Mouse (Mus musculus) hindbrain, embryonic 10.5 days (tissue): ENCODE measurements around the gene Ywhab. TPM values are rescaled to one million over a fixed set of nuclear protein-coding genes. Genes with fewer than 3 reads are reported as not detected.

Experiments
- DNase-seq: peaks from one replicate; pipeline ENCODE4 v3.0.0-alpha.2; 2017; ENCODE audit warnings: low spot score
- H3K27ac ChIP-seq: fragments of 300-500 bp; sonication (generic); 2 replicates; pipeline ENCODE4 v1.5.1; 2016; ENCODE audit warnings: mild to moderate bottlenecking, moderate library complexity
- H3K27me3 ChIP-seq: fragments of 300-500 bp; sonication (generic); 2 replicates; pipeline ENCODE4 v1.6.1; 2016; ENCODE audit warnings: mild to moderate bottlenecking; ENCODE audit not compliant: poor library complexity, insufficient read depth, severe bottlenecking
- H3K36me3 ChIP-seq: fragments of 300-500 bp; sonication (generic); 2 replicates; pipeline ENCODE4 v1.6.1; 2016; ENCODE audit warnings: mild to moderate bottlenecking, moderate library complexity
- H3K4me1 ChIP-seq: fragments of 300-500 bp; sonication (generic); replicated peaks from 2 replicates; pipeline ENCODE4 v1.6.1; 2016; ENCODE audit warnings: mild to moderate bottlenecking
- H3K4me3 ChIP-seq: fragments of 300-500 bp; sonication (generic); 2 replicates; pipeline ENCODE4 v1.5.1; 2016; ENCODE audit warnings: mild to moderate bottlenecking, moderate library complexity
- H3K9me3 ChIP-seq: fragments of 300-500 bp; sonication (generic); 2 replicates; pipeline ENCODE4 v1.6.1; 2016; ENCODE audit warnings: mild to moderate bottlenecking, moderate library complexity
- WGBS: fragments of 180-500 bp; shearing (Covaris S2); methylation state at CpG from one replicate; pipeline ENCODE4 v1.1.7; 2016; 5-methylcytosine and 5-hydroxymethylcytosine counted together
- polyA plus RNA-seq: library from polyadenylated mRNA; unstranded; fragments of >200 nt; fragmentation: Nextera tagmentation; extraction: Ambion mirVana; gene quantifications from 2 replicates; pipeline ENCODE4 v1.2.1, GENCODE M21; 2016

Ywhab gene
- polyA plus RNA-seq, 1 experiment from 2014 or later, result 294 TPM

GRCm38 (mm10) chr2:164018910-164019309 lies 24.1 kb downstream of the Ywhab start:
- peaks cover 64% of the 10 kb centered on the region for H3K36me3 ChIP-seq
- 92% methylated on average over 3 of the region's 3 CpGs for WGBS
- H3K4me1 ChIP-seq, result peaks cover 9% of the 10 kb centered on the region; the same call in 1 of the 2 replicates
- H3K27me3 ChIP-seq, result no peaks in the 10 kb centered on the region
- no peak overlapping the region for H3K27ac ChIP-seq
- H3K9me3 ChIP-seq, result no peaks in the 10 kb centered on the region
- DNase-seq, result no peak
- no peak overlapping the region for H3K4me3 ChIP-seq

DNA sequence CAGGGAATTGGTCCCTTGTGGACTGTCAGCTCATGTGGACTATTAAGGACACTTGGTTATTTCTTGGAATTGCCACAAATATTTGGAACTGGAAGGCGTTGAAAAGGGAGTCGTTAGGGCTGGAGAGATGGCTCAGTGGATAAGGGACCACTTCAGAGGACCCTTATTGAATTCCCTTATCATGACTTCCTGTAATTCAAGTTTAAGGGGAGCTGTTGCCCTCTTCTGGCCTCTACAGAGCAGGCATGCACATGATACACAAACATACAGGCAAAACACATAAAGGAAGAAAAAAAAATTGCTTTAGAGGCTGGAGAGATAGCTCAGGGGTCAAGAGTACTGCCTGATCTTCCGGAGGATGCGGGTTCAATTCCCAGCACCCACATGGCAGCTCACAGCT lies 25.2 kb downstream of the Ywhab start:
- Histone ChIP-seq H3K9me3 (no peaks in the 10 kb centered on the region), H3K27ac (no peak overlapping the region), H3K4me1 (peaks cover 9% of the 10 kb centered on the region; the same call in 1 of the 2 replicates), H3K4me3 (no peak overlapping the region), H3K36me3 (peaks cover 54% of the 10 kb centered on the region), H3K27me3 (no peaks in the 10 kb centered on the region)
- DNase-seq, result no peak
- WGBS, result 96% methylated on average over 4 of the region's 4 CpGs

GRCm38 (mm10) chr2:164022104-164022503 lies 27.3 kb downstream of the Ywhab start:
- Histone ChIP-seq H3K27ac (no peak overlapping the region), H3K4me3 (no peak overlapping the region), H3K27me3 (no peaks in the 10 kb centered on the region), H3K36me3 (peaks cover 32% of the 10 kb centered on the region), H3K4me1 (peaks cover 9% of the 10 kb centered on the region; the same call in 1 of the 2 replicates), H3K9me3 (no peaks in the 10 kb centered on the region)
- 56% methylated on average over 2 of the region's 2 CpGs for WGBS
- no peak for DNase-seq

DNA sequence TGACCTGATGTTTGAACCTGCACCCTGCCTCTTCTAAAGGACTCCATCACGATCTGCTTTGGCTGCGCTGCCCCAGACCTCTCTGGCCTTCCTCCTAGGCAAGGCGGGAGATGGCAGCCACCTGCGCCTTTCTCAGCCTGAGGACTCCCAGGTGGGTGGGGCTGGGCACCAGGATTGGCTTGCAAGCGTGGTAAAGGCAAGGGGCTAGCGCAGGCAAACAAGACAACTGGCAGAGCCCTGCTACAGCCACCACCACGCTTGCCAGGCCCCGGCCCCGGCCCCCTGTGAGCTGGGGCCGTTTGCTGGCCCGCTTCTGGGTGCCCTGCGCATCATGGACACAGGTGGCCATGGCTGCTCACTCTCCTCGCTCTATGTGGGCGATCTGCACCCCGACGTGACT lies 30.4 kb downstream of the Ywhab start, which contains the start of gene Pabpc1l:
TSS of gene Pabpc1l (plus strand) at position 301 of the 400 bp plus-strand sequence.
- Histone ChIP-seq H3K27me3 (no peaks in the 10 kb centered on the region), H3K27ac (no peak within 1 kb of the TSS), H3K36me3 (peaks cover 2% of the 10 kb centered on the region; the same call in 1 of the 2 replicates), H3K9me3 (no peaks in the 10 kb centered on the region), H3K4me1 (peaks cover 9% of the 10 kb centered on the region; the same call in 1 of the 2 replicates), H3K4me3 (no peak within 1 kb of the TSS)
- WGBS, result 85% methylated on average over 16 of the region's 16 CpGs
- DNase-seq, result no peak

DNA sequence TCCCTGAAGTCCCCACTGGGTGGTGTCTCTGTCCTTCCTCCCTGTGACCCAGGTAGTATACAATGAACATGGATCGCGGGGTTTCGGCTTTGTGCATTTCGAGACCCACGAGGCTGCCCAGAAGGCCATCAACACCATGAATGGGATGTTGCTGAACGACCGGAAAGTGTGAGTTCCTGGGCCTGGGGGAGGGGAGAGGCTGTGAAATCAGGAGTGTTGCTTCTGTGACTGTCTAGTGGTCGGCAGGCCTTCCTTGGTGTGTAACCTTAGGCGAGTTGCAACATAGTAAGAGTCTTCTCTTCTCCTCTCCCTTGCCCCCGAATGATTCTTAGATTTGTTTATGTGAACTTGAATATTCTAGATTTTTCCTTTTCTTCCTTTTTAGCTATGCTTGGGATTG lies 36.4 kb downstream of the Ywhab start:
- no peak for DNase-seq
- no peaks in the 10 kb centered on the region for H3K36me3 ChIP-seq
- H3K27me3 ChIP-seq, result no peaks in the 10 kb centered on the region
- H3K4me3 ChIP-seq, result no peak overlapping the region
- 78% methylated on average over 10 of the region's 10 CpGs for WGBS
- no peaks in the 10 kb centered on the region for H3K4me1 ChIP-seq
- H3K9me3 ChIP-seq, result no peaks in the 10 kb centered on the region
- no peak overlapping the region for H3K27ac ChIP-seq

- H3K36me3 ChIP-seq, result no peaks in the 10 kb centered on the region
- no peak overlapping the region for H3K4me3 ChIP-seq
- H3K27me3 ChIP-seq, result no peaks in the 10 kb centered on the region
- DNase-seq, result no peak
- no peak overlapping the region for H3K27ac ChIP-seq
- H3K9me3 ChIP-seq, result no peaks in the 10 kb centered on the region
- 91% methylated on average over 3 of the region's 3 CpGs for WGBS
- H3K4me1 ChIP-seq, result peaks cover 7% of the 10 kb centered on the region
Measured at GRCm38 (mm10) chr2:164032973-164033372, 38.2 kb downstream of the Ywhab start.

DNA sequence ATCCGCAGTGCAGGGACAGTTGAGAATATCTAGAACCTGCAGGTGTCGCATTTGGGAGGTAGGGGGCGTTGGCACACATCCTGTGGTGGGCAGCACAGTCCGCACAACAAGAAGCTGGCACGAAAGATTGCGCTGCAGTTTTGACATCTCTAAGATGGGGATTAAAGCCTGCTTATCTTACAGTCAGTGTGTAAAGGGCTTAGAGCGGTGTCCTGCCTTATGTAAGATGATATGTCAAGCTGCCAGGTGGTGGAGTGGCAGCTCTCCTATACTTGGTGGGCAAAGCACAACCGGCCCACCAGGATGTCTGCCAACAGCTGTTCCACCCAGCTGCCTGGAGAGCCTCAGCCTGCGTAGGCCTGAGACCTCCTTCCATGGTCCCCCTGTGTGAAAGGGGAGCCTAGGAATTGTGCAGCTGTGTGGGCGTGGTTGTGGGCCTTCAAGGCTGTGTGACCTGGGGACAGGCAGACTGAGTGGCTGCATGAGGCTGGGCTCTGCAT lies 41.8 kb downstream of the Ywhab start:
- 60% methylated on average over 10 of the region's 10 CpGs for WGBS
- Histone ChIP-seq H3K4me3 (no peak overlapping the region), H3K36me3 (no peaks in the 10 kb centered on the region), H3K4me1 (peaks cover 7% of the 10 kb centered on the region), H3K9me3 (no peaks in the 10 kb centered on the region), H3K27me3 (no peaks in the 10 kb centered on the region), H3K27ac (no peak overlapping the region)
- DNase-seq, result no peak

DNA sequence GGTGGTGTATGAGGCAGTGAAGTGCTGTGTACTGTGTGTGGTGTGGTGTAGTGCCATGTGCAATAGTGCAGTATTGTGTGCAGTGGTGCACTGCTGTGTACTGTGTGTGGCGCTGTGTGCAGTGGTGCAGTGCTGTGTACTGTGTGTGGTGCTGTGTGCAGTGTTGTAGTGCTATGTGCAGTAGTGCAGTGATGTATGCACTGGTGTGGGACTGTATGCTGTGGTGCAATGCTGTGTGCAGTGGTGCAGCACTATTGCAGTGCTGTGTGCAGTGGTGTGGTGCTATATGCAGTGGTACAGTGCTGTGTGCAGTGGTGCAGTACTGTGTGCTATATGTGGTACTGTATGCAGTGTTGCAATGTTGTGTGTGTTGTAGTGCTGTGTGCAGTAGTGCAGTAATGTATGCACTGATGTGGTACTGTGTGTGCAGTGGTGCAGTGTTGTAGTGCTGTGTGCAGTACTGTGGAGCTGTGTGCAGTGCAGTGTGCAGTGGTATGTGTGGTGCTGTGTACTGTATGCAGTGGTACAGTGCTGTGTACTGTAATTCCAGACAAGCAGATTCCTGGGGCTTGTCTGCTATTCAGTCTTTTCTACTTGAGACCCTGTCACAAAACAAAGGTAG lies 43.8 kb downstream of the Ywhab start:
- Histone ChIP-seq H3K9me3 (no peaks in the 10 kb centered on the region), H3K4me1 (peaks cover 7% of the 10 kb centered on the region), H3K27ac (no peak overlapping the region), H3K4me3 (no peak overlapping the region), H3K36me3 (no peaks in the 10 kb centered on the region), H3K27me3 (no peaks in the 10 kb centered on the region)
- DNase-seq, result no peak
- 90% methylated on average over 1 of the region's 1 CpGs for WGBS

DNA sequence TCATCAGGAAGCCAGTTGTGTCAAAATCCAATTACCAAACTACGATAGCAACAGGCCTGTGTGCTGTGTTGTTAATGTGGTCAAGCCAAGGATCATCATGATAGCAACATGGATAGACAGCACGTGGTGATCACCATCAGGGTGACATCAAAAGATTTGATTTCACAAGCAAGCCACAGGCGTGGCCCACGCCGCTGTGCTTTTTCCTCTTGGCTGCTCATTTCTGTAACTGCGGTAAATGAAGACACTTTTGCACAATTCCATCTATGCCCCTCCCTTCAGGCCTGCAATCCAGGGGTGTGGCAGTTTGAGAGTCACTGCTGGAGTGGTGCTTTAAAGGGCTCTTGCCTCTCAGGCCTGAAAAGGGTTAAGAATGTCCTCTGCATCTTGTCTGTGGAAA lies 46.2 kb downstream of the Ywhab start:
- no peaks in the 10 kb centered on the region for H3K36me3 ChIP-seq
- no peaks in the 10 kb centered on the region for H3K9me3 ChIP-seq
- H3K4me3 ChIP-seq, result no peak overlapping the region
- DNase-seq, result no peak
- H3K27me3 ChIP-seq, result no peaks in the 10 kb centered on the region
- H3K27ac ChIP-seq, result no peak overlapping the region
- WGBS, result 86% methylated on average over 6 of the region's 6 CpGs
- H3K4me1 ChIP-seq, result peaks cover 7% of the 10 kb centered on the region

GRCm38 (mm10) chr2:164041523-164041922 lies 46.8 kb downstream of the Ywhab start:
- Histone ChIP-seq H3K27ac (no peak overlapping the region), H3K4me3 (no peak overlapping the region), H3K36me3 (no peaks in the 10 kb centered on the region), H3K9me3 (no peaks in the 10 kb centered on the region), H3K27me3 (no peaks in the 10 kb centered on the region), H3K4me1 (peaks cover 5% of the 10 kb centered on the region)
- WGBS, result 87% methylated on average over 2 of the region's 2 CpGs
- DNase-seq, result no peak

GRCm38 (mm10) chr2:164047197-164047690 lies 52.5 kb downstream of the Ywhab start:
- H3K4me1 ChIP-seq, result peaks cover 6% of the 10 kb centered on the region; the same call in 1 of the 2 replicates
- no peaks in the 10 kb centered on the region for H3K27me3 ChIP-seq
- no peaks in the 10 kb centered on the region for H3K9me3 ChIP-seq
- peak overlapping the region; percentile 66; the same call in 1 of the 2 replicates for H3K27ac ChIP-seq
- H3K36me3 ChIP-seq, result peaks cover 24% of the 10 kb centered on the region
- peak overlapping the region; percentile 45 for H3K4me3 ChIP-seq
- DNase-seq, result peak; percentile 37
- WGBS, result 3% methylated on average over 14 of the region's 16 CpGs

DNA sequence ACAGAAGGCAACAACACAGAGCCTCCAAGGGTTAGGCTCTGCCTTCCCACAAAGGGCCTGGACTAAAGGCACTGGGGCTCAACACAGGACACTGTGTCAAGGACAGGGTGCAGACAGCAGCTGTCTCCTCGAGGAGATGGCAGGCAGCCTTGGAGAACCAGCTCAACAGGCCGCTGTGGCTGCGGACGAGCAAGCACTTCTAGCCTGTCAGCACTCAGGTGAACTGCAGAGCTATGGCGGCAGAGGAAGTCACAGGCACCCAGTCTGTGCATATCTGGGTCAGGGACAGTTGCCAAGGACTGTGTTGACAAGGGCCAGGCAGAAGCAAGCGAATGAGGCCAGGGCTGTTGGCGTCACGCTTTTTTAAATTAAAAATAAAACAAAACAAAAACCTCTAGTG lies 59.0 kb downstream of the Ywhab start:
- no peak for DNase-seq
- 93% methylated on average over 8 of the region's 8 CpGs for WGBS

GRCm38 (mm10) chr2:164054671-164055070 lies 59.9 kb downstream of the Ywhab start:
- Histone ChIP-seq H3K9me3 (no peaks in the 10 kb centered on the region), H3K27ac (no peak overlapping the region), H3K27me3 (no peaks in the 10 kb centered on the region), H3K4me3 (no peak overlapping the region), H3K36me3 (peaks cover 93% of the 10 kb centered on the region), H3K4me1 (no peaks in the 10 kb centered on the region)
- 95% methylated on average over 8 of the region's 8 CpGs for WGBS
- no peak for DNase-seq

More for the DNA sequence above, 59.0 kb downstream of the Ywhab start:
- Histone ChIP-seq H3K4me3 (no peak overlapping the region), H3K9me3 (no peaks in the 10 kb centered on the region), H3K27me3 (no peaks in the 10 kb centered on the region), H3K36me3 (peaks cover 86% of the 10 kb centered on the region), H3K4me1 (no peaks in the 10 kb centered on the region), H3K27ac (no peak overlapping the region)
